In genomic region chrX:103622260-103622934, GRCm38 (mm10) we compare ENCODE assay signal across 8 mouse cellular contexts. TPM values are rescaled to one million over a fixed set of nuclear protein-coding genes. Genes with fewer than 3 reads are reported as not detected.
DNase-seq lines count a peak whose midpoint lies in the region; ATAC-seq lines count a peak whose summit lies in the region.

No protein-coding gene starts in this region.

- peaks cover 3% of the 10 kb centered on the region; the same call in 1 of the 2 replicates for H3K4me1 ChIP-seq in hindbrain, embryonic 16.5 days (ENCODE audit: control insufficient read depth, insufficient read depth, low read depth, low read length)

- H3K4me2 ChIP-seq in hindbrain, embryonic 16.5 days (ENCODE audit: low read length), result peak overlapping the region; percentile 62

- WGBS in hindbrain, embryonic 16.5 days, result under 1% methylated on average over 31 of the region's 33 CpGs
- WGBS in macrophage (ENCODE audit: missing documents), result 0% methylated on average over 30 of the region's 33 CpGs

- peaks cover 27% of the 10 kb centered on the region for H3K79me2 ChIP-seq in macrophage (ENCODE audit: inconsistent target)

- H3K36me3 ChIP-seq in hindbrain, embryonic 16.5 days (ENCODE audit: control insufficient read depth, insufficient read depth, low read length), result no peaks in the 10 kb centered on the region
- H3K36me3 ChIP-seq in macrophage (ENCODE audit: inconsistent target), result no peaks in the 10 kb centered on the region

- peak overlapping the region; percentile 84 for H3K27ac ChIP-seq in hindbrain, embryonic 16.5 days (ENCODE audit: low read depth, low read length)
- peak overlapping the region; percentile 93 for H3K27ac ChIP-seq in macrophage

- no peaks in the 10 kb centered on the region for H3K27me3 ChIP-seq in hindbrain, embryonic 16.5 days (replicated peaks; ENCODE audit: control insufficient read depth, insufficient read depth, low read length)

- peak; percentile 95 for ATAC-seq in hindbrain, embryonic 16.5 days

- H3K4me3 ChIP-seq in hindbrain, embryonic 16.5 days (ENCODE audit: low read length), result peak overlapping the region; percentile 57
- H3K4me3 ChIP-seq in macrophage (ENCODE audit: inconsistent target), result peak overlapping the region; percentile 47

- H3K9ac ChIP-seq in hindbrain, embryonic 16.5 days (ENCODE audit: low read depth, low read length), result peak overlapping the region; percentile 71

- H3K9me3 ChIP-seq in hindbrain, embryonic 16.5 days (ENCODE audit: control insufficient read depth, low read length), result no peaks in the 10 kb centered on the region

- peak; percentile 70 for DNase-seq in WW6 (ENCODE audit: low read depth, low spot score)
- DNase-seq in cerebellum, postnatal 4 days (ENCODE audit: low spot score in 2 of 2), result peak; percentile 65 to 97
- peak; percentile 93 for DNase-seq in gastrocnemius, adult 18-20 months (ENCODE audit: low spot score)
- DNase-seq in left cerebral cortex, adult 18-20 months (ENCODE audit: low spot score in 2 of 2), result peak; percentile 86 to 97
- DNase-seq in right cerebral cortex, adult 18-20 months, result peak; percentile 94
- DNase-seq in urinary bladder, postnatal 10 days (ENCODE audit: low spot score), result peak; percentile 65

RNA-seq across cellular contexts. Expression of gene Zcchc13, which starts 8.0 kb away (rescaled TPM):
- total RNA-seq in gastrocnemius, adult 18-20 months (2021), result not detected
- not detected in 2 replicates for polyA plus RNA-seq in hindbrain, embryonic 16.5 days (2015; fragmentation: Nextera tagmentation; extraction: Ambion mirVana)
- not detected for total RNA-seq in left cerebral cortex, adult 18-20 months (2021)
- total RNA-seq in macrophage (2018; cell fraction: chromatin; rRNA removed), result 1 to 10 TPM in 1 of 26 experiments, under 1 TPM in 2, not detected in 23; 0.79 to 1.3 (median 0.92) TPM
- total RNA-seq in macrophage (2018; cell fraction: cytosol; rRNA removed), result not detected
- under 1 TPM in 2 of 26 experiments, not detected in 24; 0.51 TPM for total RNA-seq in macrophage (2018; cell fraction: nucleus; rRNA removed)
- polyA plus RNA-seq in macrophage (2018), result not detected in 3 replicates

Comparison
In these comparisons a context has a peak if more than half of its experiments do, and no peak if none do; other contexts are left out.
1. Peak in every context shown above with its lines: DNase-seq, ATAC-seq, H3K4me3 ChIP-seq and H3K27ac ChIP-seq.